Mouse (Mus musculus): ENCODE measurements at regions not wholly inside any gene's neighbourhood (a gene's known extent, or its start where the extent isn't known, plus 50 kb on each side); places are given as distances from the start of the nearest gene placed in this dataset.

GRCm38 (mm10) chr2:139284315-139284714 is 209.4 kb upstream of the Sptlc3 start:
- H3K36me3 ChIP-seq (ENCODE audit: control insufficient read depth, insufficient read depth): no peaks in the 10 kb centered on the region
- H3K79me3 ChIP-seq (ENCODE audit: low read depth): no peaks in the 10 kb centered on the region
- TF ChIP-seq CTCF (IDR thresholded peaks at IDR 0.05; ENCODE audit: control insufficient read depth, insufficient read depth, insufficient read length) (no peak), USF1 (IDR thresholded peaks at IDR 0.05; ENCODE audit: low read depth) (no peak), MAX (IDR thresholded peaks at IDR 0.05) (no peak)
- H3K79me2 ChIP-seq (ENCODE audit: control insufficient read depth, insufficient read depth): no peaks in the 10 kb centered on the region
- no peak overlapping the region for H3K4me3 ChIP-seq (ENCODE audit: insufficient read depth, poor library complexity, severe bottlenecking)
- H3ac ChIP-seq (ENCODE audit: control insufficient read depth, insufficient read length, low read depth): no peak overlapping the region
- H3K27me3 ChIP-seq (ENCODE audit: control insufficient read depth, insufficient read depth, insufficient read length): no peaks in the 10 kb centered on the region

DNA sequence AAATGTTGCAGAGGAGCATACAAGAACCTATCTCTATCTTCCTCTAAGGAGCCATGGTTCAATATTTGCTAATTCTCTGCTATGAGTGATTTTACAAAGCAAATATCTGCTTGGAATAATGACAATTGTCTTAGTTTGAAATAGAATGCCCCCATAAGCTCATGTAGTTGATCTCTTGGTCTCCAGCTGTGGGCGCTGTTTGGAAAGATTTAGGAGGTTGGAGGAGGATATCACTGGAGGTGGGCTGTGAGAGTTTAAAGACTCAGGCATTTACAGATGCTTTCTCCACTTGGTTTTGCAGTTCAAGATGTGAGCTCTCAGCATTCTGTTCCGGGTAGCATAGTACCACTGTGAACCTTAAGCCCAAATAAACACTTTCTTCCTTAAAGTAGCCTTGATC is 207.3 kb upstream of the Sptlc3 start:
- Histone ChIP-seq H3K36me3 (ENCODE audit: control insufficient read depth, insufficient read depth) (no peaks in the 10 kb centered on the region), H3K4me3 (ENCODE audit: insufficient read depth, poor library complexity, severe bottlenecking) (no peak overlapping the region), H3ac (ENCODE audit: control insufficient read depth, insufficient read length, low read depth) (no peak overlapping the region), H3K79me3 (ENCODE audit: low read depth) (no peaks in the 10 kb centered on the region), H3K79me2 (ENCODE audit: control insufficient read depth, insufficient read depth) (no peaks in the 10 kb centered on the region), H3K27me3 (ENCODE audit: control insufficient read depth, insufficient read depth, insufficient read length) (no peaks in the 10 kb centered on the region)
- TF ChIP-seq CTCF (IDR thresholded peaks at IDR 0.05; ENCODE audit: control insufficient read depth, insufficient read depth, insufficient read length) (no peak), MAX (IDR thresholded peaks at IDR 0.05) (no peak), MYOD1 (IDR thresholded peaks at IDR 0.05; ENCODE audit: control insufficient read depth, insufficient read length, low read depth) (no peak)

- H3K79me2 ChIP-seq (ENCODE audit: control insufficient read depth, insufficient read depth): no peaks in the 10 kb centered on the region
- H3K4me3 ChIP-seq (ENCODE audit: insufficient read depth, poor library complexity, severe bottlenecking): no peak overlapping the region
- TF ChIP-seq MYOD1 (IDR thresholded peaks at IDR 0.05; ENCODE audit: control insufficient read depth, insufficient read length, low read depth): no peak
- H3ac ChIP-seq (ENCODE audit: control insufficient read depth, insufficient read length, low read depth): no peak overlapping the region
- H3K27me3 ChIP-seq (ENCODE audit: control insufficient read depth, insufficient read depth, insufficient read length): no peaks in the 10 kb centered on the region
- H3K36me3 ChIP-seq (ENCODE audit: control insufficient read depth, insufficient read depth): no peaks in the 10 kb centered on the region
- H3K79me3 ChIP-seq (ENCODE audit: low read depth): no peaks in the 10 kb centered on the region
Observed at GRCm38 (mm10) chr2:139298541-139299152, 195.1 kb upstream of the Sptlc3 start.

DNA sequence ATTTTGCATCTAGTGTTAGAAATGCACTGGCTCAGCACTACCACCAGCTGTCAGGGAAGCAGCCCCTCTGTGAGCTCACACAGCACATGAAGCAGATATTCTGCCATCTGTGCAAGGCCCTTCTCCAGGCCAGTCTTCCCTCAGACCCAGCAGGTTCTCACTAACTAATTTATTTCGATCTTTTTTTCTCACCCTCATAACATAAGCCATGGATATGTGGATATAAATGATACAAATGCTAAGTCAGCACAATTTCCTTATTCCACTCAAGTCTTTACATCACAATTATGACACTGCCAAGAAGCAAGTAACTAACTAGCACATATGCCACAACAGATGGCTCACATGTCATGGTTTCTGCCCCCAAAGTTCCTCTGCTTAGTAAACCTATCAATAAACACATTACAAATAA is 182.3 kb upstream of the Sptlc3 start:
- no peaks in the 10 kb centered on the region for H3K27me3 ChIP-seq (ENCODE audit: control insufficient read depth, insufficient read depth, insufficient read length)
- H3K4me3 ChIP-seq (ENCODE audit: insufficient read depth, poor library complexity, severe bottlenecking): no peak overlapping the region
- no peak overlapping the region for H3ac ChIP-seq (ENCODE audit: control insufficient read depth, insufficient read length, low read depth)
- no peaks in the 10 kb centered on the region for H3K79me2 ChIP-seq (ENCODE audit: control insufficient read depth, insufficient read depth)
- TF ChIP-seq CEBPB (IDR thresholded peaks at IDR 0.05; ENCODE audit: low read depth): no peak
- TF ChIP-seq CTCF (IDR thresholded peaks at IDR 0.05; ENCODE audit: control insufficient read depth, insufficient read depth, insufficient read length): no peak
- TF ChIP-seq FOSL1 (IDR thresholded peaks at IDR 0.05; ENCODE audit: insufficient read depth, low read length, poor library complexity, severe bottlenecking): no peak
- no peak for TF ChIP-seq MAX (IDR thresholded peaks at IDR 0.05)
- no peak for TF ChIP-seq MYOD1 (IDR thresholded peaks at IDR 0.05; ENCODE audit: control insufficient read depth, insufficient read length, low read depth)
- no peak for TF ChIP-seq USF1 (IDR thresholded peaks at IDR 0.05; ENCODE audit: low read depth)
- no peaks in the 10 kb centered on the region for H3K36me3 ChIP-seq (ENCODE audit: control insufficient read depth, insufficient read depth)
- H3K79me3 ChIP-seq (ENCODE audit: low read depth): no peaks in the 10 kb centered on the region

DNA sequence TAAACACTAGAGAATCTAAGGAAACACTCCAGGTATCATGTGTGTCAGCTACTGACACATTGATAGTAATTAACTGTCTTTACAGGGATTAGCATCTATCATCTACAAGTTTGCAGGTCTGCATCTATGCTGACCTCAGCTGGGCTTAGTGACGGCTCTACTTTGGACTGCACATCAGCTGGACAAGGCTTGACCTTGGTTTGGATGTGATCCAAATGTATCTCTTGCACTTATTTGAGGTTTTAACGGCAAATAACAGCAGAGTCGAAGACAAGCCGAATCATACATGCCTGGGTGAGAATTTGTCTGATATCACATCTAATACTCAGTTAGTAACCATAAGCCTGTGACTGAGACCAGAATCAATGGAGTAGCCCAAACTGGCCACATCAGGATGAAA is 181.7 kb upstream of the Sptlc3 start:
- Histone ChIP-seq H3K36me3 (ENCODE audit: control insufficient read depth, insufficient read depth) (no peaks in the 10 kb centered on the region), H3K79me3 (ENCODE audit: low read depth) (no peaks in the 10 kb centered on the region), H3K79me2 (ENCODE audit: control insufficient read depth, insufficient read depth) (no peaks in the 10 kb centered on the region), H3K27me3 (ENCODE audit: control insufficient read depth, insufficient read depth, insufficient read length) (no peaks in the 10 kb centered on the region), H3ac (ENCODE audit: control insufficient read depth, insufficient read length, low read depth) (no peak overlapping the region), H3K4me3 (ENCODE audit: insufficient read depth, poor library complexity, severe bottlenecking) (no peak overlapping the region)
- TF ChIP-seq USF1 (IDR thresholded peaks at IDR 0.05; ENCODE audit: low read depth): no peak
- no peak for TF ChIP-seq MYOD1 (IDR thresholded peaks at IDR 0.05; ENCODE audit: control insufficient read depth, insufficient read length, low read depth)
- no peak for TF ChIP-seq MAX (IDR thresholded peaks at IDR 0.05)
- no peak for TF ChIP-seq CEBPB (IDR thresholded peaks at IDR 0.05; ENCODE audit: low read depth)
- TF ChIP-seq CTCF (IDR thresholded peaks at IDR 0.05; ENCODE audit: control insufficient read depth, insufficient read depth, insufficient read length): no peak

GRCm38 (mm10) chr2:139322509-139322908 is 171.2 kb upstream of the Sptlc3 start:
- Histone ChIP-seq H3K4me3 (ENCODE audit: insufficient read depth, poor library complexity, severe bottlenecking) (no peak overlapping the region), H3K79me2 (ENCODE audit: control insufficient read depth, insufficient read depth) (no peaks in the 10 kb centered on the region), H3K36me3 (ENCODE audit: control insufficient read depth, insufficient read depth) (no peaks in the 10 kb centered on the region), H3K79me3 (ENCODE audit: low read depth) (no peaks in the 10 kb centered on the region), H3ac (ENCODE audit: control insufficient read depth, insufficient read length, low read depth) (no peak overlapping the region), H3K27me3 (ENCODE audit: control insufficient read depth, insufficient read depth, insufficient read length) (no peaks in the 10 kb centered on the region)
- TF ChIP-seq MAX (IDR thresholded peaks at IDR 0.05) (no peak), MYOG (IDR thresholded peaks at IDR 0.05; ENCODE audit: control insufficient read depth, extremely low read depth, insufficient read length) (no peak), USF1 (IDR thresholded peaks at IDR 0.05; ENCODE audit: low read depth) (no peak), MYOD1 (IDR thresholded peaks at IDR 0.05; ENCODE audit: control insufficient read depth, insufficient read length, low read depth) (no peak), FOSL1 (IDR thresholded peaks at IDR 0.05; ENCODE audit: insufficient read depth, low read length, poor library complexity, severe bottlenecking) (no peak), CTCF (IDR thresholded peaks at IDR 0.05; ENCODE audit: control insufficient read depth, insufficient read depth, insufficient read length) (no peak), CEBPB (IDR thresholded peaks at IDR 0.05; ENCODE audit: low read depth) (no peak)
